Mouse (Mus musculus): Measurements from ENCODE around the gene Zbtb48. TPM values are rescaled to one million over a fixed set of nuclear protein-coding genes. Genes with fewer than 3 reads are reported as not detected.
A peak's percentile ranks its signal among the peaks of the same experiment; 100 is the strongest.

The Zbtb48 gene
- total and polyA plus RNA-seq, 3 experiments: 12.1 to 21.4 TPM; not detected in 1

- Histone ChIP-seq H3K9ac (ENCODE audit: control insufficient read depth, low read depth, low read length, poor library complexity, severe bottlenecking) (no peak overlapping the region), H3K9me3 (replicated peaks; ENCODE audit: insufficient read depth, low read length) (no peaks in the 10 kb centered on the region), H3K36me3 (ENCODE audit: control insufficient read depth in 1 of 2, insufficient read depth in 2 of 2, low read length in 2 of 2) (peaks cover 0 to 20% of the 10 kb centered on the region in 2 experiments; a peak in 2 of 4 replicates), H3K79me2 (ENCODE audit: control insufficient read depth, insufficient read depth, low read length, poor library complexity) (peaks cover 6% of the 10 kb centered on the region; the same call in 1 of the 2 replicates), H3K4me3 (ENCODE audit: control insufficient read depth in 1 of 2, insufficient read depth in 1 of 2, low read depth in 2 of 2, low read length in 2 of 2) (0 out of 4 replicates have a peak overlapping the region, but pooled peaks of 1 of the 2 experiments have one; percentile 97), H3K4me1 (ENCODE audit: control insufficient read depth in 1 of 2, insufficient read depth in 2 of 2, low read length in 2 of 2) (peaks cover 5 to 30% of the 10 kb centered on the region in 2 experiments), H3K27ac (ENCODE audit: control insufficient read depth, low read depth, low read length) (no peak overlapping the region), H3K27me3 (ENCODE audit: control insufficient read depth in 1 of 2, insufficient read depth in 2 of 2, low read length in 2 of 2) (no peaks in the 10 kb centered on the region)
- peak; percentile 49 to 61; a peak in 3 of 4 replicates for TF ChIP-seq EP300 (IDR thresholded peaks at IDR 0.05; ENCODE audit: low read depth in 1 of 2, low read length in 2 of 2)
- peak; percentile 46; the same call in 1 of the 2 replicates for TF ChIP-seq ETS1 (IDR thresholded peaks at IDR 0.05; ENCODE audit: low read depth, low read length)
- TF ChIP-seq GATA1 (IDR thresholded peaks at IDR 0.05; ENCODE audit: low read depth, low read length): peak; percentile 70
- TF ChIP-seq RCOR1 (IDR thresholded peaks at IDR 0.05; ENCODE audit: low read depth, low read length): peak; percentile 88
- TF ChIP-seq SIN3A (IDR thresholded peaks at IDR 0.05; ENCODE audit: low read length): 0 out of 2 replicates have a peak, but pooled peaks have one; percentile 20
- TF ChIP-seq MAFK (IDR thresholded peaks at IDR 0.05; ENCODE audit: borderline replicate concordance, low read depth, low read length): no peak
- TF ChIP-seq MXI1 (IDR thresholded peaks at IDR 0.05; ENCODE audit: low read depth, low read length): peak; percentile 23; the same call in 1 of the 2 replicates
- TF ChIP-seq GABPA (IDR thresholded peaks at IDR 0.05; ENCODE audit: low read depth, low read length): no peak
- DNase-seq (ENCODE audit: low read depth, low spot score): no peak
Measured at GRCm38 (mm10) chr4:151997701-151998100, 29.8 kb downstream of the Zbtb48 start.

- peak overlapping the region; percentile 94 for H3K9ac ChIP-seq (ENCODE audit: control insufficient read depth, low read depth, low read length, poor library complexity, severe bottlenecking)
- no peaks in the 10 kb centered on the region for H3K9me3 ChIP-seq (replicated peaks; ENCODE audit: insufficient read depth, low read length)
- no peaks in the 10 kb centered on the region for H3K27me3 ChIP-seq (ENCODE audit: control insufficient read depth in 1 of 2, insufficient read depth in 2 of 2, low read length in 2 of 2)
- no peak for DNase-seq (ENCODE audit: low read depth, low spot score)
- H3K4me1 ChIP-seq (ENCODE audit: control insufficient read depth in 1 of 2, insufficient read depth in 2 of 2, low read length in 2 of 2): peaks cover 5 to 30% of the 10 kb centered on the region in 2 experiments
- peaks cover 0 to 20% of the 10 kb centered on the region in 2 experiments; a peak in 2 of 4 replicates for H3K36me3 ChIP-seq (ENCODE audit: control insufficient read depth in 1 of 2, insufficient read depth in 2 of 2, low read length in 2 of 2)
- H3K79me2 ChIP-seq (ENCODE audit: control insufficient read depth, insufficient read depth, low read length, poor library complexity): peaks cover 6% of the 10 kb centered on the region; the same call in 1 of the 2 replicates
- H3K4me3 ChIP-seq (ENCODE audit: control insufficient read depth in 1 of 2, insufficient read depth in 1 of 2, low read depth in 2 of 2, low read length in 2 of 2): peak overlapping the region; percentile 88 to 97
- TF ChIP-seq ZKSCAN1 (IDR thresholded peaks at IDR 0.05; ENCODE audit: low read depth, low read length) (no peak), SMC3 (IDR thresholded peaks at IDR 0.05; ENCODE audit: low read depth, low read length) (no peak), SIN3A (IDR thresholded peaks at IDR 0.05; ENCODE audit: low read length) (no peak), ETS1 (IDR thresholded peaks at IDR 0.05; ENCODE audit: low read depth, low read length) (no peak), TCF12 (IDR thresholded peaks at IDR 0.05; ENCODE audit: low read depth, low read length) (no peak), USF1 (IDR thresholded peaks at IDR 0.05; ENCODE audit: low read depth, low read length) (no peak), USF2 (IDR thresholded peaks at IDR 0.05; ENCODE audit: borderline replicate concordance in 1 of 2, insufficient read depth in 1 of 2, low read depth in 1 of 2, low read length in 2 of 2) (no peak), ZNF384 (IDR thresholded peaks at IDR 0.05; ENCODE audit: low read depth, low read length) (no peak), CHD2 (IDR thresholded peaks at IDR 0.05; ENCODE audit: low read length) (no peak), RAD21 (IDR thresholded peaks at IDR 0.05; ENCODE audit: low read depth, low read length) (no peak), ZC3H11A (IDR thresholded peaks at IDR 0.05; ENCODE audit: low read depth, low read length) (no peak), UBTF (IDR thresholded peaks at IDR 0.05; ENCODE audit: borderline replicate concordance, insufficient read depth, low read depth, low read length) (no peak)
- H3K27ac ChIP-seq (ENCODE audit: control insufficient read depth, low read depth, low read length): peak overlapping the region; percentile 36
Measured at GRCm38 (mm10) chr4:151996951-151997222, 30.6 kb downstream of the Zbtb48 start.
